Mouse (Mus musculus): Measurements from ENCODE around the gene Atp8a2.

- TF ChIP-seq GATA1 (IDR thresholded peaks at IDR 0.05; ENCODE audit: low read length) (no peak), TAL1 (IDR thresholded peaks at IDR 0.05; ENCODE audit: low read length) (no peak)
These were observed 62.3 kb downstream of the Atp8a2 start for GRCm38 (mm10) chr14:60134720-60135119.
